Mouse (Mus musculus): Measurements from ENCODE around the gene Mib2. TPM values are rescaled to one million over a fixed set of nuclear protein-coding genes. Genes with fewer than 3 reads are reported as not detected.
A peak's percentile ranks its signal among the peaks of the same experiment; 100 is the strongest.
"Not testable (repeated sequence)": the region's sequence is repeated elsewhere in the genome, so short reads cannot be mapped to it uniquely, and the experiment has no call there.

Mib2 gene
- polyA plus RNA-seq, 1 experiment = 0.71 TPM

DNA sequence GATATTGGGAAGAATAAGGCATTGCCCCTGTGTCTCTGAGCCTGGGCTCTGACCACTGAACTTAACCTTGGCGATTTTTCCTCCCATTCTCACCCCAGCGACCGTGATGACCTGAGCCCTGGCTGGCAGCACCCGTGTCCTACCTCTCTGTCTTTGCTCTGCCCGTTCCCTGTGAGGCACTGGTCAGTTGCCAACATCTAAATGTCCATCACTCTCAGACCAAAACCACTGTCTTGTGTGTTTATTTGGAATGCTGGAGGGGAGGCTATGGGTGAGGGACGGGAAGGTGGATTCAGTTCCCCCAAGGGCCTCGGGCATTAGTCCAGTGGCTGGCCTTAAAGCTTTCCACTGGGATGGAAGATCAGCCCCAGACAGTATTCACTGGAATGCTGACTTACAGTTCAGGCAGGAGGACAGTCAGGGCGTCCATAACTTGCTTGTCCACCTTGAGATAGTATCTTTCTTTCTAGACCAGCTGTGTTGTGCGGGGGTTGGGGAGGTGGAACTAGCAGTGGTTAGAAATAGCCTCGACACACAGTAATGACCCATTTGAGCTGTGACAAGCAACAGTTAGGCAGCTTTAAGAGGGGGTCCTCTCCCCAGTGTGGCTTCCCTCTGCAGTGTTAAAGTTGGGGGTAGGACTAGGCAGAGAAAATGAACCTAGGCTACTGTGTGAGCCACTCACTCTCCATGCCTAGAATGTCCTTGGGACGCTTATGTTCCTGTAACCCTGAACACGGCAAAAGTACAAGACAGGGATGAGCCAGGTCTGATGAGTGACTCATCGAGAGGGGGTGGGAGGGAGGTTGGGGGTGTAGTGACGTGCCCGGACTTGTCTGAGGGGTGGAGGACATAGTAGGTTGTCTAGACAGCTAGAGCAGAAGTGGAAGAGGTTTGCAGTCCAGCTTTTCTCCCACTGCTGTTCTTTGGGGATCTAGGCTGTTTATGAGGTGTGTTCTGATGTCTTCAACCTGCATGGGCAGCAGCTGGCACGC lies 27.6 kb upstream of the Mib2 start:
- Histone ChIP-seq H3K4me1 (ENCODE audit: control insufficient read depth) (peaks cover 9% of the 10 kb centered on the region), H3K27me3 (ENCODE audit: control insufficient read depth) (peaks cover 50% of the 10 kb centered on the region), H3K9me3 (ENCODE audit: control insufficient read depth, low read length) (peaks cover 6% of the 10 kb centered on the region; the same call in 1 of the 2 replicates), H3K4me3 (replicated peaks) (no peak overlapping the region), H3K36me3 (ENCODE audit: control insufficient read depth) (no peaks in the 10 kb centered on the region)
- no peak for TF ChIP-seq GATA1 (IDR thresholded peaks at IDR 0.05; ENCODE audit: low read length)
- no peak for TF ChIP-seq TAL1 (IDR thresholded peaks at IDR 0.05; ENCODE audit: low read length)

DNA sequence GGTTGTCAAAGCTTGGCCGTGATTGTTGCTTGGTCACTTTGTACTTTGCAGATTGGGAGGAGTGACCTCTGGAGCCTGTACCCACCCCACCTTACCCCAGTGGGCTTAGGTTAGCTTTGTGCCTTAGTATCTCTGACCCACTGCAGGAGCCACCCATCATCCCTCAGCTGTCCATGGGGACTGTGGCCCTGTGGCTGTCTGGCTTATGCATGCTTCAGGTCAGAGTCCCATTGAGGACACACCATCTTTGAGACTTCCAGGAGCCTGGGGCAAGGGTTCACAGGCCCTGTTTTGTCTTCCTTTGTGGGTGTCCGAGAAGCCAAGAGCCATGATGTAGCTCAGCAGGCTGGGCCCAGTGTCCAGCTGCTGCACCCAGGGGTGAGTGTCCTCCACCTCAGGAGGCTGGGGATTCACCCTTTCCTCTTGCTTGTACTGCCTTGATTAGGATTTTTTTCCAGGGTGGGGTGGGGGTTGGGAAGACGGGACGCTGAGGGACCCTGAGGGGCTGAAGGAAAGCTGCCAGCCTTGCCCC lies 26.6 kb upstream of the Mib2 start:
- H3K27me3 ChIP-seq (ENCODE audit: control insufficient read depth) = peaks cover 57% of the 10 kb centered on the region
- H3K4me3 ChIP-seq (replicated peaks) = no peak overlapping the region
- TF ChIP-seq GATA1 (IDR thresholded peaks at IDR 0.05; ENCODE audit: low read length) (no peak), TAL1 (IDR thresholded peaks at IDR 0.05; ENCODE audit: low read length) (no peak)
- peaks cover 6% of the 10 kb centered on the region; the same call in 1 of the 2 replicates for H3K9me3 ChIP-seq (ENCODE audit: control insufficient read depth, low read length)
- H3K36me3 ChIP-seq (ENCODE audit: control insufficient read depth) = no peaks in the 10 kb centered on the region
- H3K4me1 ChIP-seq (ENCODE audit: control insufficient read depth) = peaks cover 9% of the 10 kb centered on the region

DNA sequence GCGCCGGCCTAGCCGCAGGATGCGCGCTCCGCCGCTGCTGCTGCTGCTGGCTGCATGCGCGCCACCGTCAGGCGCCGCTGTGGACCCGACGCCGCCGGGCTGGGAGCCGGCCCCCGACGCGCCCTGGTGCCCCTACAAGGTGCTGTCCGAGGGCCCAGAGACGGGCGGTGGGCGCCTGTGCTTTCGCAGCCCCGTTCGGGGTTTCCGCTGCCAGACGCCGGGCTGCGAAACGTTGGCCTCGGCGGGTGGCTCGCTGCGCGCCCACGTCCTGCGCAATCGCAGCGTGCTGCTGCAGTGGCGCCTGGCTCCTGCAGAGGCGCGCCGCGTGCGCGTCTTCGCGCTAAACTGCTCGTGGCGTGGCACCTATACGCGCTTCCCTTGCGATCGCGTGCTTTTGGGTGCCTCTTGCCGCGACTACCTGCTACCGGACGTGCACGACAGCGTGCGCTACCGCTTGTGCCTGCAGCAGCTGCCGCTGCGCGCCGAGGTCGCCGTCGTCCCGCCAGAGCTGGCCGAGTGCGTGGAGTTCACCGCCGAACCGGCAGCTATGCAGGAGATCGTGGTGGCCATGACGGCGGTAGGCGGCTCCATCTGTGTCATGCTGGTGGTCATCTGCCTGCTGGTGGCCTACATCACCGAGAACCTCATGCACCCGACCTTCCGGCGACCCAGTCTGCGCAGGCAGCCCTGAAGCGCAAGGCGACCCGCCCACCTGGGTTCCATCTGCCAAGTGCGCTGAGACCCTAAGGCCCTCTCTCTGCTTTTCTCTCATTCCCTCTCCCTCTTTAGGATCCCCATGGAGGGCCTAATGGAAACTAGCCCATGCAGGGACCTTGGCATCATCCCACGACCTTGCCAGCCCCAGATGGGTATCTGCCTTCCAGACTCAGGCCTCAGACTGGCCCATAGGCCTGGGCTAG lies 25.7 kb upstream of the Mib2 start:
- H3K9me3 ChIP-seq (ENCODE audit: control insufficient read depth, low read length) = peaks cover 6% of the 10 kb centered on the region; the same call in 1 of the 2 replicates
- TF ChIP-seq TAL1 (IDR thresholded peaks at IDR 0.05; ENCODE audit: low read length) = no peak
- no peak for TF ChIP-seq GATA1 (IDR thresholded peaks at IDR 0.05; ENCODE audit: low read length)
- H3K4me3 ChIP-seq (replicated peaks) = peak overlapping the region; percentile 53
- H3K27me3 ChIP-seq (ENCODE audit: control insufficient read depth) = peaks cover 58% of the 10 kb centered on the region
- H3K4me1 ChIP-seq (ENCODE audit: control insufficient read depth) = peaks cover 9% of the 10 kb centered on the region
- H3K36me3 ChIP-seq (ENCODE audit: control insufficient read depth) = no peaks in the 10 kb centered on the region

DNA sequence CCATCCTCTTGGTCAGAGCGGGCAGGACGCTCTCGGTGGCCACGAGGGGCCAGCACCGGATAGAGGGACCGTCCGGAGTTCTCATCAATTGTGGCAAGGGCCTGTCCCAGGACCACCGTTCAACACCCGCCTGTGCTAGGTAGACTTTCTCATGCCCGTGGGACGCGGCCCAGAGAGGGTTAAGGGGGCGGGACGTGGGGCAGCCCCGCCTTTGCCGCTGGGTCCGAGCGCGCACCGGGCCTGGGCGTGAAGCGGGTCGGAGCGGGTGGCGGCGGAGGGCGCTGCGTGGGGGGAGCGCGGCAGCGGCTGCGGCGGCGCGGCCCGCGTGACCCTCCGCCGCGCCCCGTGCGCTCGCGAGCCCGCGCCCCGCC lies 25.1 kb upstream of the Mib2 start, which contains the start of gene Fndc10:
TSS of gene Fndc10 (plus strand) at position 232 of the 371 bp plus-strand sequence.
- Histone ChIP-seq H3K4me1 (ENCODE audit: control insufficient read depth) (peaks cover 9% of the 10 kb centered on the region), H3K36me3 (ENCODE audit: control insufficient read depth) (no peaks in the 10 kb centered on the region), H3K9me3 (ENCODE audit: control insufficient read depth, low read length) (peaks cover 6% of the 10 kb centered on the region; the same call in 1 of the 2 replicates), H3K4me3 (replicated peaks) (peak within 1 kb of the TSS; percentile 53), H3K27me3 (ENCODE audit: control insufficient read depth) (peaks cover 58% of the 10 kb centered on the region)
- TF ChIP-seq TAL1 (IDR thresholded peaks at IDR 0.05; ENCODE audit: low read length) (no peak), GATA1 (IDR thresholded peaks at IDR 0.05; ENCODE audit: low read length) (no peak)

DNA sequence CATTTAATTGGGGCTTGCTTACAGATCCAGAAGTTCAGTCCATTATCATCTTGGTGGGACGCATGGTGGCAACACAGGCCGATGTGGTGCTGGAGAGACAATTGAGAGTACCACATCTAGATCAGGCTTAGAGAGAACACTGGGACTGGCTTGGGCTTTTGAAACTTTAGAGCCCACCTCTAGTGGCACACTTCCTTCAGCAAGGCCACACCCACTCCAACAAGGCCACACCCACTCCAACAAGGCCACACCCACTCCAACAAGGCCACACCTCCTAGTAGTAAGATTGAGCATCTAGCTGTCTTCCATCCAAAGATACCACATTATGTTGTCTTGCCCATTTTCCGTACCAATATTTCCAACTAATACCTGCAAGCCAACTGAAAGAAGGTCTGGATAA lies 23.4 kb upstream of the Mib2 start:
- peaks cover 58% of the 10 kb centered on the region for H3K27me3 ChIP-seq (ENCODE audit: control insufficient read depth)
- TF ChIP-seq GATA1 (IDR thresholded peaks at IDR 0.05; ENCODE audit: low read length) = no peak
- TF ChIP-seq TAL1 (IDR thresholded peaks at IDR 0.05; ENCODE audit: low read length) = no peak
- no peak overlapping the region for H3K4me3 ChIP-seq (replicated peaks)
- no peaks in the 10 kb centered on the region for H3K36me3 ChIP-seq (ENCODE audit: control insufficient read depth)
- peaks cover 9% of the 10 kb centered on the region for H3K4me1 ChIP-seq (ENCODE audit: control insufficient read depth)
- H3K9me3 ChIP-seq (ENCODE audit: control insufficient read depth, low read length) = peaks cover 6% of the 10 kb centered on the region; the same call in 1 of the 2 replicates

DNA sequence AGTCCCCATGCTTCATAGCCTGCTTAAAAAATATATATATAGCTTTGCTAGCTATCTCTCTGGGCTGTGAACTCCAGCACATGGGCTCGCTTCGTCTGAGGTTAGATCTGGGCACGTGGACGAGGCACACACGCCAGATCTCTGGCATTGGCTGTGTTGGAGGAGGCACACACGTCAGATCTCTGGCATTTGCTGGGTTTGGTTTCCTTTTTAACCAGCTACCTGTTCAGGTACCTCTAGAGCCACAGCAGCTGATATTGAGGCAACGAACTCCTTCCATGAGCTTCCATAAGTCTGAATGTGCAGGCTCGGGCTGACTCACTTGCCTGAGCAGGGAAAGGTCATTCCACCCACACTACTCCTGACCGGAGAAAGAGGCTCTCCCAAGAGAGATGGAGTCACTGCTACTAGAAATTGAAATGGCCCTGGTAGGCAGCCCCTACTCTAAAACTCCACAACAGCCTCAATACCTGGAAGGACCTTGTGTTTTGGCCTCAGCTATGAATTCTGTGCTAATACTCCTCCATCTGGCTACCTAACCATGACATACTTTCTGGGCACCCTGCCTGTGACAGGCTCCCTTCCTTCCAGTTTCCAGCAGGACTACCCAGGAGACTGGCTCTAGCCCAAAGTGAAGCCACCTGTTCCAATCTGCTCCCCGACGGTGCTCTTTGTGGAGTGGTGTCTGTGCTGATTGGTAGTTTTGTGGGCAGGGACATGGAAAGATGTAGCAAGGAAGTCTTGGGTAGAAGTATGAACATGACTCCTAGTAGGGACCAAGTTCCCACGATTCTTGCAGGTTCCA lies 21.8 kb upstream of the Mib2 start:
- Histone ChIP-seq H3K36me3 (ENCODE audit: control insufficient read depth) (no peaks in the 10 kb centered on the region), H3K9me3 (ENCODE audit: control insufficient read depth, low read length) (peaks cover 6% of the 10 kb centered on the region; the same call in 1 of the 2 replicates), H3K4me1 (ENCODE audit: control insufficient read depth) (peaks cover 9% of the 10 kb centered on the region), H3K27me3 (ENCODE audit: control insufficient read depth) (peaks cover 50% of the 10 kb centered on the region), H3K4me3 (replicated peaks) (no peak overlapping the region)
- no peak for TF ChIP-seq TAL1 (IDR thresholded peaks at IDR 0.05; ENCODE audit: low read length)

DNA sequence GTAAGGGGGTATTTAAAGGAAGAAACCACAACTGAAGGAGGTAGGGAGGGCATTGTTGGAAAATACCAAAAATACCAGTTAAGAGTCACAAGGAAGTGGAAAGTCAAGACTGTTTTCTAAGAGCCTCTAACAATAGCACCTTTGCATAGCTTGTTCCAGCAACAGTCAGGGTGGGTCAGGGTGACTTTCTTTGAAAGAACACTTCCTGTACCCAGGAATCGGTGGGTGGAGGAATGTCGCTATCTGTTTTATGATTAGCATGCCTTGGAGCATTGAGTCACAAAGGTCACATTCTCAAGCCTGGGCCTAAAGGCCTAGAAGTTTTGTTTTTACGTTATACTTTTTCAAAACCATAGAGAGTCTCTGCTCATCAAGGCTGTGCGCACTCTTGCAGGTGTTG lies 18.8 kb upstream of the Mib2 start:
- not testable (repeated sequence) for H3K9me3 ChIP-seq (ENCODE audit: control insufficient read depth, low read length); H3K4me1 ChIP-seq (ENCODE audit: control insufficient read depth); H3K4me3 ChIP-seq (replicated peaks); H3K36me3 ChIP-seq (ENCODE audit: control insufficient read depth)
- H3K27me3 ChIP-seq (ENCODE audit: control insufficient read depth) = peaks cover 20% of the 10 kb centered on the region

DNA sequence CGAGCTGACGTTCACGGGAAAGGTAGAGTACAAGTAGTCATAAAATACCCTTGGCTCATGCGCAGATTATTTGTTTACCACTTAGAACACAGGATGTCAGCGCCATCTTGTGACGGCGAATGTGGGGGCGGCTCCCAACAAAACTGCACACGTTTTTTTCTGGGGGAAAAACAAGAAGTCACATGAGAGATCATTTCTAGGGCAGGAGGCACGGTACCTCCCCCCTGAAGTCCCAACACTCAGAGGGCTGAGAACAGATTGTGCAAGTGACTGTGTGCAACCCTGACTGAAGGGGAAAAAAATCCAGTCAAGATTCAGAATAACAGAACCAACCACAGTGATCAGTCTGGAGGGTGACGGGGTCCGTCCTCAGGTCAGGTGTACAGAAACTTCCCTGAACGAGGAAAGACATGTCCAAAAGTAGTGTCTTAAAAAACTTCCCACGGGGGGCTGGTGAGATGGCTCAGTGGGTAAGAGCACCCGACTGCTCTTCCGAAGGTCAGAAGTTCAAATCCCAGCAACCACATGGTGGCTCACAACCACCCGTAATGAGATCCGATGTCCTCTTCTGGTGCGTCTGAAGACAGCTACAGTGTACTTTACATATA lies 14.8 kb upstream of the Mib2 start:
- not testable (repeated sequence) for H3K36me3 ChIP-seq (ENCODE audit: control insufficient read depth); H3K9me3 ChIP-seq (ENCODE audit: control insufficient read depth, low read length); H3K4me3 ChIP-seq (replicated peaks); H3K27me3 ChIP-seq (ENCODE audit: control insufficient read depth); H3K4me1 ChIP-seq (ENCODE audit: control insufficient read depth)
